Mouse (Mus musculus) B cell, adult 2 months (primary cell): ENCODE data around the gene Olfr1054.
"Not testable (repeated sequence)": the region's sequence is repeated elsewhere in the genome, so short reads cannot be mapped to it uniquely, and the experiment has no call there.

Experiments
- DNase-seq, 2 experiments: peaks; one replicate each; pipeline ENCODE4 v3.0.0; 2022

Olfr1054 gene

GRCm38 (mm10) chr2:86335333-86335732 lies at the start of gene Olfr1054:
Olfr1054 (minus strand) TSS chr2:86335433.
- no peak for DNase-seq

- no peak for DNase-seq
Observed at GRCm38 (mm10) chr2:86378293-86378692, 43.1 kb upstream of the Olfr1054 start, which contains the start of gene Olfr1057. Olfr1057 (minus strand) TSS chr2:86378393.

- DNase-seq = not testable (repeated sequence)
Observed at GRCm38 (mm10) chr2:86366342-86366741, 31.1 kb upstream of the Olfr1054 start.

GRCm38 (mm10) chr2:86362369-86362768 lies 27.1 kb upstream of the Olfr1054 start, which contains the start of gene Olfr1056:
Olfr1056 (minus strand) TSS chr2:86362469.
- DNase-seq = no peak

- not testable (repeated sequence) for DNase-seq
Observed at GRCm38 (mm10) chr2:86351751-86352150, 16.5 kb upstream of the Olfr1054 start.

- no peak for DNase-seq
Observed at GRCm38 (mm10) chr2:86350184-86350583, 15.0 kb upstream of the Olfr1054 start, which contains the start of gene Olfr1055. Olfr1055 (minus strand) TSS chr2:86350284.

GRCm38 (mm10) chr2:86315184-86315583 lies 20.0 kb downstream of the Olfr1054 start, which contains the start of gene Olfr1053:
Olfr1053 (minus strand) TSS chr2:86315284.
- no peak for DNase-seq

- no peak for DNase-seq
Observed at GRCm38 (mm10) chr2:86292155-86292554, 43.1 kb downstream of the Olfr1054 start, which contains the start of gene Olfr1052. Olfr1052 (plus strand) TSS chr2:86292455.
